Mouse (Mus musculus) heart, embryonic 10.5 days (tissue): Measurements from ENCODE around the gene Lamb3. TPM values are rescaled to one million over a fixed set of nuclear protein-coding genes. Genes with fewer than 3 reads are reported as not detected.
"Not testable (repeated sequence)": the region's sequence is repeated elsewhere in the genome, so short reads cannot be mapped to it uniquely, and the experiment has no call there.

Source experiments
- DNase-seq: peaks from one replicate; pipeline ENCODE4 v3.0.0-alpha.2; 2017; ENCODE audit warnings: low spot score
- H3K27ac ChIP-seq: fragments of 300-500 bp; sonication (generic); 2 replicates; pipeline ENCODE4 v1.5.1; 2016; ENCODE audit warnings: mild to moderate bottlenecking
- H3K27me3 ChIP-seq: fragments of 300-500 bp; sonication (generic); 2 replicates; pipeline ENCODE4 v1.6.1; 2016; ENCODE audit warnings: mild to moderate bottlenecking; ENCODE audit not compliant: poor library complexity, insufficient read depth, severe bottlenecking
- H3K36me3 ChIP-seq: fragments of 300-500 bp; sonication (generic); 2 replicates; pipeline ENCODE4 v1.6.1; 2016; ENCODE audit warnings: mild to moderate bottlenecking, moderate library complexity
- H3K4me1 ChIP-seq: fragments of 300-500 bp; sonication (generic); 2 replicates; pipeline ENCODE4 v1.6.1; 2016; ENCODE audit warnings: mild to moderate bottlenecking
- H3K4me3 ChIP-seq: fragments of 300-500 bp; sonication (generic); 2 replicates; pipeline ENCODE4 v1.5.1; 2016; ENCODE audit warnings: mild to moderate bottlenecking, moderate library complexity
- H3K9me3 ChIP-seq: fragments of 300-500 bp; sonication (generic); 2 replicates; pipeline ENCODE4 v1.6.1; 2016; ENCODE audit warnings: mild to moderate bottlenecking, moderate library complexity
- whole genome bisulfite sequencing: fragments of 180-500 bp; shearing (Covaris S2); methylation state at CpG from one replicate; pipeline ENCODE4 v1.1.7; 2016; 5-methylcytosine and 5-hydroxymethylcytosine counted together
- polyA plus RNA-seq: library from polyadenylated mRNA; unstranded; fragments of >200 nt; fragmentation: Nextera tagmentation; extraction: Ambion mirVana; gene quantifications from 2 replicates; pipeline ENCODE4 v1.2.1, GENCODE M21; 2016

Gene Lamb3
- polyA plus RNA-seq, 1 experiment from 2014 or later, result 1.7 TPM

DNA sequence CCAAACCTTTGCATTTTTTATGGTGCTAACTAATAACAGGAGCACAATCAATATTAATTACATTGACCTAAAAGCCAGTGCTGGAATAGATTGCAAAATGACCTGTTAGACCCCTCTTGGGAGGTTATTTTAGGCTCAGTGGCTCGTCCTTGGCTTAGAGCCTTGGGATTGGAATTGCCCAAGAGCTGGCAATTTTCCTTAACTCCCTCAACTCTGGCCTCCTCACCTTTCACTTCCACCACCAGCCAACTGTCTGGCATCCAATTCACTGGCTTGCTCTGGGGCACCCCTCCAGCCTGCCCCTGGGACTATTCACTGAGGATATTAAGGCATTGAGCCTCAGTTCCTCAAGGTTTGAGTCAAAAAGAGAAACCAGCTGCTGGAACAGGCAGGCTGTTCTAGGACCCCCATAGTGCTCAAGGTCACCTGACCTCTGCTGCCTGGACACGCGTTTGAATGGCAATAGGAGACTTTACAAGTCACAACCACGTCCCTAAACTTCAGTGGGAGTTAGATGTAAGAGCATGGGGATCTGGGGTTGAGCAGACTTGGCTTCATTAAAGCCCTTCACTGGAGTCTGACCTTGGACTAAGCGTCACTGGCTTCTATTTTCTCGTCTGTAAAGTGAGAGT lies 71.0 kb downstream of the Lamb3 start:
- Histone ChIP-seq H3K27ac (no peak overlapping the region), H3K9me3 (no peaks in the 10 kb centered on the region), H3K4me3 (no peak overlapping the region), H3K27me3 (no peaks in the 10 kb centered on the region), H3K36me3 (no peaks in the 10 kb centered on the region), H3K4me1 (peaks cover 13% of the 10 kb centered on the region; the same call in 1 of the 2 replicates)
- WGBS, result 36% methylated on average over 6 of the region's 6 CpGs
- DNase-seq, result no peak

DNA sequence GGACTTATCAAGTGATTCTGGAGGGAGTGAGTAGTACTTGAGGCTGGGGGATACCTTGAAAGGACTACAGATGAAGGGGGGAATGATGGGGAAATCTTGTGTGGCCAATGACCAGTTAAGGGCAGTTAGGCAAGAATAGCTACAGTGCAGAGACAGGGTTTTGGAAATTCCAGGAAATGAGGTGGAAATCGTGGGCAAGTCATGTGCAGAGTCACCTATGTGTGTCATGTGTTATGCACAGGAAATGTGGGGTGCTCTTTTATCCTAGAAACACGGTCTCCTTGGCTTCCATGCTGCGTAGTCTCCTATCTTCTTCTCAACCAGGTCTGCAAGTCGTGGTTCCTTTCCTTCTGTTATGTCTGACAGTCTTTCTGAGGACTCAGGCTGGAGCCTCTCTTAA lies 72.0 kb downstream of the Lamb3 start:
- WGBS, result 80% methylated on average over 4 of the region's 4 CpGs
- H3K27ac ChIP-seq, result no peak overlapping the region
- no peaks in the 10 kb centered on the region for H3K27me3 ChIP-seq
- H3K36me3 ChIP-seq, result no peaks in the 10 kb centered on the region
- no peak overlapping the region for H3K4me3 ChIP-seq
- no peak for DNase-seq
- H3K9me3 ChIP-seq, result no peaks in the 10 kb centered on the region
- peaks cover 10% of the 10 kb centered on the region; the same call in 1 of the 2 replicates for H3K4me1 ChIP-seq

DNA sequence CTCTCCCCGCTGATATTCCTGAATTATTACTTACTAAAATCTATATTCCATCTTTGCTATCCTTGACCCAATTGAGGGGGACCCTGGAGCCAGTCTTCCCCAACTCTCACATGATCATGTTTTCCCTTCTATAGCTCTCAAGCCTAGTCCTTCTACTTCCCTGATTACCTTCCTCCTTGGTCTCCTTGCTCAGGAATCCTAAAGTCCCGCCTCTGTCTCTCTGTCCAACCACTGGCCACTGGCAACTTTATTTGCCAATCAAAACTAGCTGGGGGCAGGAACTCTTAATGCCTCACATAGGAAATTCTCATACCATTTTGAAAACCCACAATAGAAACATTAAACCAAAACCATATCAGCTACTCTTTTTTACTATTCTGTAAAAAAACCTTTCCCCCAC lies 73.8 kb downstream of the Lamb3 start:
- WGBS, result 78% methylated on average over 2 of the region's 2 CpGs
- H3K27ac ChIP-seq, result no peak overlapping the region
- H3K27me3 ChIP-seq, result no peaks in the 10 kb centered on the region
- H3K4me1 ChIP-seq, result 0 out of 2 replicates have a peak, but pooled peaks cover 6% of the 10 kb centered on the region
- H3K36me3 ChIP-seq, result no peaks in the 10 kb centered on the region
- H3K9me3 ChIP-seq, result no peaks in the 10 kb centered on the region
- DNase-seq, result no peak
- no peak overlapping the region for H3K4me3 ChIP-seq

DNA sequence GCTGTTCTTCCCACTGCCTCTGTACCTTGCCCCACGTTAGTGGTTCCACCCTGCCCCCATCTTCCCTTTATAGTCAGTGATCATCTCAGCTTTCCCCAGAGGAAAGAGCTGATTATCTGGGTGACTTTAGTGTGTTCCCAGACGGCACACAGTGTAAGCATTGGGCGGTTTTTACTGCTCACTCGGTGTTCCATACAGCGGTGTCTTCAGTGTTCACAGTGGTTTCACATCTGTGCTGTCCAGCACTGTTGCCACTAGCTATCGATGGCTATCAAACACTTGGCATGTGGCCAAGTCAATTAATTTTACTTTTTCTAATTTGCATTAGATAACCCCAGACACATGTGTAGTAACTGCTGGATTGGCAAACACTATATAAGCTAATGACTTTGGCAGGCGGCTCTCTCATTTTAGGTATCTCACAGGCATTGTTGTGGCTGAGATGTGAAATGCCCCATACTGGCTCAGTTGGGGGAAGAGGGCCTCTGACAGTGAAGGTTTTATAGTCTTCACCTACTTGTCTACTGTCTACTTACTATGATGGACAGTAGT lies 76.8 kb downstream of the Lamb3 start:
- Histone ChIP-seq H3K27me3 (no peaks in the 10 kb centered on the region), H3K36me3 (no peaks in the 10 kb centered on the region), H3K4me1 (no peaks in the 10 kb centered on the region; the same call in 1 of the 2 replicates), H3K9me3 (no peaks in the 10 kb centered on the region), H3K4me3 (no peak overlapping the region), H3K27ac (no peak overlapping the region)
- WGBS, result 76% methylated on average over 7 of the region's 7 CpGs
- DNase-seq, result no peak

DNA sequence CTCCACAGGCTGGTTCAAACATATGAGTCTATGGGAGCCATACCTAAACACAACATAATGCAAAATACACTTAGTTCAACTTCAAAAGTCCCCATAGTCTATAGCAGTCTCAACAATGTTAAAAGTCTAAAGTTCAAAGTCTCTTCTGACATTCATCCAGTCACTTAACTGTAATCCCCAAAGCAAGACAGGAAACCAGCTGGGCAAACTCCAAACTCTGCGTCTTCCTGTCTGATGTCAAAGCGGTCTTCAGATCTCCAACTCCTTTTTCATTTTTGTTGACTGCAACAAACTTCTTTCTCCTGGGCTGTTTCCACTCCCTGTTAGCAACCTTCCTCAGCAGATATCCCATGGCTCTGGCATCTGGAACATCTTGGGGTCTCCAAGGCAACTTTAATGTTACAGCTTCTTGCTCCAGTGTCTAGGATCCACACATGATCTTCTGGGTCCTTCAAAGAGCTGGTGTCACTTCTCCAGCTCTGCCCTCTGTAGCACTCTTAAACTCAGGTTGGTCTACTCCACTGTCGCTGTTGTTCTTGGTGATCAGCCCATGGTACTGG lies 78.3 kb downstream of the Lamb3 start:
- not testable (repeated sequence) for H3K27ac ChIP-seq, H3K27me3 ChIP-seq, DNase-seq, H3K4me1 ChIP-seq, H3K36me3 ChIP-seq, H3K4me3 ChIP-seq, H3K9me3 ChIP-seq
- WGBS, result 83% methylated on average over 3 of the region's 3 CpGs

DNA sequence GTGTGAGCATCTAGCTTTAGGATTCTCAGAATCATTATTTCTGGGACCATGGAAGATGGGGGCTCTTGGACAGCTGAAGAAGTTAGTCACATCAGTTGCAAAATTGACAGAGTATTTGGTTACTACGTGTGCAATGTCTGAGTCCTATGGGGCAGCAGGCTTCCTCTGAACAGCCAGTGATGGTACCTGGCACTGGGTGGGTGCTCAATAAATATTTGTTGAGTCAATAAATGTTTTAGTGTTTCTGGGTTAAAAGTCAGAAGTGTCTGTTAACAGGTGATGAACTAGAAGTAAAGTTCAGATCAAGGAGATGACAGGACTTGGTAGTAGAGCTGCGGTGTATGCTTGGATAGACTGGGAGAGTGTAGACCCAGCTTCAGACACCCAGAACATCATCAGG lies 80.1 kb downstream of the Lamb3 start:
- H3K27ac ChIP-seq, result no peak overlapping the region
- WGBS, result 84% methylated on average over 2 of the region's 2 CpGs

DNA sequence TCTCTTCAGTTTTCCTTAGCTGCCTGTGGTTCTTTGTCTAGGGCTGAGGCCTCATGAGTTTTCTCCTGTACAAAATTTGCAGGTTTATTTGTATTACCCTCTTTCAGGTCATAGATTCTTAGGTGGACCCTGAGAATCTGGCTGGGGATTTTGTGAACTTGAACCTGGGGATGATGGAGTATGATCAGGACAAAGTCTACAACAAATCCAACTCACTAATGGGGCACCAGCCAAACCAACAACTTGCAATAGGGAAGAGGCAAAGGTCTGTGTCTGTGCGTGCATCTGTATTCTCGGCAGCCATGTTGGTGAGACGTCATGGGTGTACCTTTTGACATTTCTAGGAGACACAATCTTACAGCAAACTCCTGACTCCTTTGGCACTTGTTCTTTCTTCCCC lies 81.6 kb downstream of the Lamb3 start:
- WGBS, result 83% methylated on average over 3 of the region's 3 CpGs
- Histone ChIP-seq H3K36me3 (no peaks in the 10 kb centered on the region), H3K4me3 (no peak overlapping the region), H3K4me1 (peaks cover 5% of the 10 kb centered on the region), H3K27me3 (no peaks in the 10 kb centered on the region), H3K27ac (no peak overlapping the region), H3K9me3 (no peaks in the 10 kb centered on the region)
- DNase-seq, result no peak

More for the DNA sequence above, 80.1 kb downstream of the Lamb3 start:
- Histone ChIP-seq H3K4me3 (no peak overlapping the region), H3K9me3 (no peaks in the 10 kb centered on the region), H3K27me3 (no peaks in the 10 kb centered on the region), H3K36me3 (no peaks in the 10 kb centered on the region), H3K4me1 (peaks cover 5% of the 10 kb centered on the region; the same call in 1 of the 2 replicates)
- DNase-seq, result no peak

DNA sequence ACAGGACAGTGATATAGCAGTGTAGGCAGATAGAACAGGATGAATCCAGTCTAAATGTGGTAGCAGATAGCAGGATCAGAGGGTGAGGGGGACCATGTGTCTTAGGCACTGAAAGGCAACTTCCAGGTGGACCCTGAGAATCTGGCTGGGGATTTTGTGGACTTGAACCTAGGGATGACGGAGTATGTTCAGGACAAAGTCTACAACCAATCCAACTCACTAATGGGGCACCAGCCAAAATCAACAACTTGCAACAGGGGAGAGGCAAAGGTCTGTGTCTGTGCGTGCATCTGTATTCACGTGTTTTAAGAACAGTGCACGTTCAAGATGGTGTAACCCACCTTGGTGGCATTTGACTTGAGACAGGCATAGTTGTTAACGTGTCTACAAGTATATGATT lies 82.4 kb downstream of the Lamb3 start:
- H3K4me3 ChIP-seq, result no peak overlapping the region
- H3K4me1 ChIP-seq, result peaks cover 5% of the 10 kb centered on the region
- H3K36me3 ChIP-seq, result no peaks in the 10 kb centered on the region
- no peaks in the 10 kb centered on the region for H3K27me3 ChIP-seq
- 84% methylated on average over 5 of the region's 5 CpGs for WGBS
- H3K9me3 ChIP-seq, result no peaks in the 10 kb centered on the region
- no peak overlapping the region for H3K27ac ChIP-seq
- no peak for DNase-seq

DNA sequence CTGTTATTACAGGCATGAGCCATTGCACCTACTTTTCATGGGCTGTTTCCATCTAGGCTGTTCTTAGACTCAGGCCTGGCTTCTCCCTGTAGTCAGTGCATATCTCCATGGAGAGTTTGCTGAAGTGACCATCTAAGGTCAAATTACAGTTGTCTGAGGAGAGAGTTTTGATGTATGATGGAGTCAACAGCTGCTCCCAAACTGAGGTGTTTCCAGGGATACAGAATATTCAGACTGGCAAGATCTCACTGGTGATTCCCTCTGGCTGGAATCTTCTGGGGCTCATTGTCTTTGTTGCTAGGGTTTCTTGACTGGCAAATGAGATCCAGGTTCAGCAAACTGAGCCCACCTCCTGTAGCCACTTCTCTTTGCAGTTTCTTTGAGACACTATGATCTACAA lies 83.2 kb downstream of the Lamb3 start:
- no peaks in the 10 kb centered on the region for H3K27me3 ChIP-seq
- H3K27ac ChIP-seq, result no peak overlapping the region
- no peak for DNase-seq
- no peaks in the 10 kb centered on the region for H3K36me3 ChIP-seq
- H3K4me3 ChIP-seq, result no peak overlapping the region
- no peaks in the 10 kb centered on the region for H3K9me3 ChIP-seq
- H3K4me1 ChIP-seq, result peaks cover 5% of the 10 kb centered on the region

DNA sequence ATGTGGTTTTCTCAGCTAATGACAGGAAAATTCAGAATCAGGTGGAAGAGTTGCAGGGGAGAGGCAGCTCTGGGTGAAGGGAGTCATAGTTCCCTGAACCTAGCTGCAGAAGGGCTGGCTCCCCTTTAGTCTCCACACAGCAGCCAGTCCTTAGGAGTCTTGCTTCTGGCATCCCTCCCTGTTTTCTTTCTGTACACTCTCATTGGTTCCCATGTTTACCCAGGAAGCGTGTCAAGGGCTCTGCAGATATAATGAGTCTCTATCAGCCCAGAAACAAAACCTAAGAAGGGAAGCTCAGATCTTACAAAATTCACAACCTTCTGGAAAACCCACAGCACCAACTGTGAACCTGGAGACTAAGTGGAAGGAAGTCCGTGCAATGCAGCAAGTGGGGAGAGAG lies 85.5 kb downstream of the Lamb3 start:
- Histone ChIP-seq H3K27ac (no peak overlapping the region), H3K36me3 (no peaks in the 10 kb centered on the region), H3K4me3 (no peak overlapping the region), H3K4me1 (peaks cover 5% of the 10 kb centered on the region), H3K27me3 (no peaks in the 10 kb centered on the region), H3K9me3 (no peaks in the 10 kb centered on the region)
- DNase-seq, result no peak
- WGBS, result 45% methylated on average over 2 of the region's 2 CpGs

DNA sequence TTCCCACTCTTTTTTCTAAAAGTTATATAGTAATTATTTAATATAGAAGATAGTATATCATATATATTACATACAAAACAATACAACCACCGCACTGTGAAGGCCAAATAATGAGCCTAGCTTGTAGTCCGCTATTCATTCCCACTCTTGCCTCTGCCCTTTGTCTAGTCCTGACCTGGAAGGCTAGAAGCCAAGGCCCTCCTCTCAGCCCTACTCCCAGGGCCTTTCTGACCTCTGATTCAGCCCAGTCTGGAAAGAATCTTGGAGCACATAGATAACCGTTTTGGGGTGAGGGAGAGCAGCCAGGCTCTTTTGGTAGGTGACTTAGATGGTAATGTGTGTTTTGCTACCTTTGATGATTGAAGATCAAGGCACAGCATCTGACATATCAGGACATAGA lies 86.4 kb downstream of the Lamb3 start:
- H3K27me3 ChIP-seq, result no peaks in the 10 kb centered on the region
- DNase-seq, result no peak
- WGBS, result 81% methylated on average over 3 of the region's 3 CpGs
- H3K27ac ChIP-seq, result no peak overlapping the region
- no peaks in the 10 kb centered on the region for H3K36me3 ChIP-seq
- H3K4me3 ChIP-seq, result no peak overlapping the region
- H3K4me1 ChIP-seq, result peaks cover 5% of the 10 kb centered on the region
- no peaks in the 10 kb centered on the region for H3K9me3 ChIP-seq

DNA sequence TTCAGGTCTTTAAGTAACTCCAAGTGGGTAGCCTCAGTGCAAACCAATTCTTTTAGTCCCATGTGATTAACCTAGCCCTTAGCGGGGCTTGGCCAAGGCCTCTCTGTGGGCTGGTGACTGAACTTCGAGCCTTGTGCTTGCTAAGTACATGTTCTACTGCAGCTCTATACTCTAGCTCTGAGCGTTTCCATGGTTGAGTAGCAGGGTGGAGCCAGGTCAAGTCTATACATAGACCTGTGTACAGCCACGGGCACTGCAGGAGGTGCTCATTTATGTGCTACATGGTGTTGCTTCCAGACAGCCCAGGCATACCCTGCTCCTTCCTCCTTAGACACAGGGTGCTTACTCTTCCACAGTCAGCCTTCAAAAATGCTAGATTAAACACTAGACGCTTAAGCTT lies 88.4 kb downstream of the Lamb3 start:
- H3K27ac ChIP-seq, result no peak overlapping the region
- H3K4me3 ChIP-seq, result no peak overlapping the region
- DNase-seq, result no peak
- 75% methylated on average over 5 of the region's 5 CpGs for WGBS
- H3K36me3 ChIP-seq, result no peaks in the 10 kb centered on the region
- H3K9me3 ChIP-seq, result no peaks in the 10 kb centered on the region
- H3K27me3 ChIP-seq, result no peaks in the 10 kb centered on the region
- no peaks in the 10 kb centered on the region; the same call in 1 of the 2 replicates for H3K4me1 ChIP-seq

DNA sequence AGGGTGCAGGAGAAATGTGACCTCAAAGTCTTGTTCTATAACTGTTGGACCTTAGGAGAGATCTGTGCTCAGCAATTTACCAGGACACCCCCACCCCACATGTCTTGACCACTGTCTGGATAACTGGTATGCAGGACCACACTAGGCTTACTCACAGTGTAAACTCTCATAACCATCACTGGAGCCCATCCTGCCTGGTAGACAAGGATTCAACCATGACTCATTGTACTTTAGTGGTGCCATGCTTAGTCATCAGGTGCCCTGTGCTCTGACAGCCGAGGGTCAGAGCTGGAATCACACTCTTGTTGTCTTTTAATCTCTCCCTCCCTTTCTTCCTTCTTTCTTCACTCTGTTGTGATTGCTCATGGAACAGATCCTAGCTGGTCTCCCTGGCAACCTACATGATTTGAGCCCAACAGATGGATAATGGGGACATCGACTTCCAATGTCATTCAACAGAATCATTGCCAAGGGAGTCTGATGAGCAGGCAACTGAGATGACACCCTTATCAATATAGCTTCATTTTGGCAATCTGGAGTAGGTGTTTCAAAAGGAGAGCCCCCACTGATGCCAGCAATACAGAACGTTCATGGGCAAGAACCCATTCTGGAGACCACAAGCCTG lies 90.8 kb downstream of the Lamb3 start:
- Histone ChIP-seq H3K4me1 (peaks cover 8% of the 10 kb centered on the region), H3K9me3 (no peaks in the 10 kb centered on the region), H3K36me3 (no peaks in the 10 kb centered on the region), H3K27me3 (peaks cover 11% of the 10 kb centered on the region), H3K4me3 (no peak overlapping the region), H3K27ac (no peak overlapping the region)
- no peak for DNase-seq
- 83% methylated on average over 3 of the region's 3 CpGs for WGBS
